Mouse (Mus musculus) layer of hippocampus, postnatal 10 days (tissue): ENCODE data around the gene Txndc12. TPM values are rescaled to one million over a fixed set of nuclear protein-coding genes. Genes with fewer than 3 reads are reported as not detected.

Source experiments
- DNase-seq, 2 experiments: peaks; one replicate each; pipeline ENCODE4 v3.0.0; 2021; ENCODE audit warnings: low spot score in 2 of 2
- total RNA-seq, 2 experiments: library from RNA; stranded (reverse); gene quantifications; 2 replicates each; pipeline ENCODE4 v1.2.3; 2021

Gene Txndc12
- total RNA-seq, 2 experiments from 2014 or later = 45.2 to 45.9 TPM

DNA sequence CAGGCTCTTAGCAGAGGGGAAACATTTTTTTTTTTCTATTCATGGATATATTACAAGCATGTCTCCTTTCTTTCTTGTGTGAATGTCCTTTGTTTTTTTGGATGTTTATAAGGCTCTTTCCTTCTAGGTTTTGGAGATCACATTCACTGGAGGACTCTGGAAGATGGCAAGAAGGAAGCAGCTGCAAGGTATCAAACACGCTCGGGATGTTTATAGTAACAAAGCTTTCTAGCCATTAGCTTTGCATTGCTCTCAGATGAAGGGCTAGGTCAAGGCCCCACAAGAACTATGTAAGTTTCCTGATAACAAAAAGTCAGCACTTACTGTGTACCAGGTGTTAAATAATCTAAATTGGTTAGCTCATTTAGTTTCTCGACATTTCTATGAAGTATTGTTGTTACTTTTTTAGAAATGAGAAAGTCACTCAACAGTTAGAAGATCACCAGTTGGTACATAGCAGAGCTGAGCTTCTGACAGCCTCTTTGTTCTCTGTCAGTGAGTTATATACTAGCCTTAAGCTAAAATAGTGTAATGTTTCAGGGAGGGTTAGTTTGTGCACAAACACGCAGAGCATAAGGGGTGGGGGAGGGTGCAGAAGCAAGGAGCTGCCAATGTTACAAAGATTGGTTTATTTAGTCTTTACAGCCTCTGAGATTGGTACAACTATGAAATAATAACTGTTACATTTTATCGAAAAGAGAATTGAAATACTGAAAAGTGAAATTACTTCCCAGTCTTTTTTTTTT lies 11.6 kb downstream of the Txndc12 start:
- DNase-seq = no peak

DNA sequence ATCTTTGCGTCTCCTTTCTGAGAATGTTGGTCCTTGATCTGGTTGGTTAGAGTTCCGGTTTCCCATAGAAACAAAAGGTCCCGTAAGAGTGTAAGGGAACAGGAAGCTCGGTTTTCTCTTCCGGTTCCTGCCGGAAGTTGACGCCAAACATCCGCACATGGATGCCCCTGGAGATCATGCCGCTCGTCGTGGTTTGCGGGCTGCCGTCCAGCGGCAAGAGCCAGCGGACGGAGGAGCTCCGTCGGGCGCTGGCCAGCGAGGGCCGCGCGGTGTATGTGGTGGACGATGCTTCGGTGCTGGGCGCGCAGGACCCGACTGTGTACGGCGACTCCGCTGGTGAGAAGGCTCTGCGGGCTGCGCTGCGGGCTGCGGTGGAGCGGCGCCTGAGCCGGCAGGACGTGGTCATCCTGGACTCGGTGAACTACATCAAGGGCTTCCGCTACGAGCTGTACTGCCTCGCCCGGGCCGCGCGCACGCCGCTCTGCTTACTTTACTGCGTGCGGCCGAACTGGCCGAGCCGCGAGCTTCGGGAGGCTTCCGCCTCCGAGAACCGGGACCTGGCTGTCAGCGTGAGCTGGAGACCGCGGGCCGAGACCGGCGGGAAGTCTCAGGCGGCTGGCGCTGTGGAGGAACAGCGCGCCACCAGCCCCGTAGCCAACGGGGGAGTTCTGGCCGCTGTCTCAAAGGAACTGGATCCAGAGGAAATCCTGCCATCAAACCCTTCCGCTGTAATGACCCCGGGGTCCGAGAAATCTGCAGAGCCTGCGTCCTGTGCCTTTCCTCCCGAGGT lies 13.5 kb downstream of the Txndc12 start, which contains the start of gene Kti12:
Kti12 (plus strand) TSS at position 71 of the 790 bp plus-strand sequence.
- peak; percentile 74 to 82 for DNase-seq

DNA sequence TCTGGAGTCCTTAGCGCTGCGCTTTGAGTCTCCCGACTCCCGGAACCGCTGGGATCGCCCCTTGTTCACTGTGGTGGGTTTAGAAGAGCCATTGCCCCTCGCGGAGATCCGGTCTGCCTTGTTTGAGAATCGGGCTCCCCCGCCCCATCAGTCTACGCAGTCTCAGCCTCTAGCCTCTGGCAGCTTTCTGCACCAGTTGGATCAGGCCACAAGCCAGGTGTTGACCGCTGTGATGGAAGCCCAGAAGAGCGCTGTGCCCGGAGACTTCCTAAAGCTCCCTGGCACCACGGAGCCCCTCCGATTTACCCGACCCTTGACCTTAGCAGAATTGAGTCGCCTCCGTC lies 14.1 kb downstream of the Txndc12 start, which contains the start of gene A730015C16Rik:
A730015C16Rik (minus strand) TSS at position 115 of the 344 bp plus-strand sequence.
- DNase-seq = peak in 1 of 2 experiments; percentile 27

DNA sequence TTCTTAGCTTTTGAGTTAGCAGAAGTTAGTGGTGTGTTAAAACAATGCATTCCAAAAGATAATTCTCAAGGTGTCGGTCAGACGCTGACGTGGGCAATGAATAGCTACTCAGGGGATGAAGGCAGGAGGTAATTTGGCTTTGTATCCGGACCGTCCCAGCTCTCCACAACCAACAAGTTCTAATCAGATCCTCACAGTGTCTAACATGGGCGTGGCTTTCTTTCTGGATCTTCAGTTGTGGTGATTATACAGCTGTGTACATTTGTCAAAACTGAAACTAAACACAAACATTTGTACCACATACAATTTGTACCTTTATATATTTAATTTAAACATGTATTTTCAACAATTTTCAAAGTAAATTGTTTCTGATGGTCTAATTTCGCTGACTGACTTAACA lies 32.4 kb downstream of the Txndc12 start:
- no peak for DNase-seq

- peak; percentile 93 for DNase-seq
Measured at GRCm38 (mm10) chr4:108869730-108870374, 35.5 kb downstream of the Txndc12 start.

- DNase-seq = no peak
Measured at GRCm38 (mm10) chr4:108873746-108874145, 39.3 kb downstream of the Txndc12 start.

- DNase-seq = no peak
Measured at GRCm38 (mm10) chr4:108877901-108878300, 43.5 kb downstream of the Txndc12 start.

DNA sequence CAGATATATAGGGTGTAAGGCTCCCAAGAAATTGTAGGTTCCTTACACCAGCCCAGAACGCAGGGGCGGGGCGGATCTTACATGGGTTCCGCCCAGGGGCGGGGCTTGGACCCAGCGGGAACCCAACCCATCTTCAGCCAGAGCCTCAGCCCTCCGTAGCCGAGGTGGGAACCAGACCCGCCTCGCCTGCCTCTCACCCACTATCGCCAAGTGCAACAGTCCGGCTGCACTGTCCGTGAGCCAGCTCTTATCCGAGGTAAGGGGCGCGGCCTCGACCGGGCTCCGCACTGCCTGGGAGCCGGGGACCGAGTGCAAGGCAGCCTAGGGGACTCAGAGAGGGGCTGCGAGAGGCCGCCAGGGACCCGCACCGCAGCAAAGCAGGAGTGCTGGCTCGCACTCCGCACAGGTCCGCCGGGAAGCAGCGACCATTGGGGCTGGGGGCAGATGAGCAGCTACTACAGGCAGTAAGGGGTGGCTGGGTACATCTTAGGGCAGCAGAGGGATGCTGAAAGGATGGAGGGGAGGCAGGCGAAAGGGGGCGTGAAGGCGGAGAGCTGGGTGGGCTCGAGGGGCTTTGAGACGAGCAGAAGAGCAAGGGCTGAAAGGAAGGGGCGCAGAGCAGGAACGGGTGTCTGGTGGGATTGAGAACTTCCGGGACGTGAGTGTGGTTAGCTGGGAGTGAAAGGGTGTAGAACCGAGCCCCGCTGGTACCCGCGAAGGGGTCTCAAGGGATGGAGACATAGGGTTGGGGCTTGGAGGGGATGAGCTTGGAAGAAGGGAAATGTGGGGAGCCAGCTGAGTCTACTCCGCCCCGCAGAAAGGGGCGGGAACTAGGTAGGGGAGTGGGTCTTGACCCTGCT lies 44.8 kb downstream of the Txndc12 start, which contains the start of gene Rab3b:
Rab3b (plus strand) TSS at position 101 of the 860 bp plus-strand sequence.
- DNase-seq = peak; percentile 44 to 61

DNA sequence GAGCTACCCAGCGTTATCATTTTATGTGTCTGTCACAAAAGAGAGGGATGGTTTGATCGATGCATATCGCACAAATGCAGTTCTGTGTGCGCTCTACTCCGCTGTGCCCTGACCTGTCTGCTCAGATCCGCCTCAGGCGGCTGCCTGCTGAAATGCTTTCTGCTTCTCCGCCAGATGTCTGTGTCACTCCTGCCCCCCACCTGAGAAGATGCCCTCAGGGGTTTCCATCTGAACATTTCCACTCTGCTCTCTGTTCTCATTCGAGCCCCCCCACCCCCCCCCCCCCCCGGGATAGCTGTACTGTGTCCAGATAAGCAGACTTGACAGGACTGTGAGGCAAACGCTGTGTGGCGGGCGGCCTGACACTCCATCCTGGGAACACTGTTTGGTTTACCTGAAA lies 49.4 kb downstream of the Txndc12 start:
- DNase-seq = no peak

GRCm38 (mm10) chr4:108887456-108887855 lies 53.1 kb downstream of the Txndc12 start:
- DNase-seq = no peak

DNA sequence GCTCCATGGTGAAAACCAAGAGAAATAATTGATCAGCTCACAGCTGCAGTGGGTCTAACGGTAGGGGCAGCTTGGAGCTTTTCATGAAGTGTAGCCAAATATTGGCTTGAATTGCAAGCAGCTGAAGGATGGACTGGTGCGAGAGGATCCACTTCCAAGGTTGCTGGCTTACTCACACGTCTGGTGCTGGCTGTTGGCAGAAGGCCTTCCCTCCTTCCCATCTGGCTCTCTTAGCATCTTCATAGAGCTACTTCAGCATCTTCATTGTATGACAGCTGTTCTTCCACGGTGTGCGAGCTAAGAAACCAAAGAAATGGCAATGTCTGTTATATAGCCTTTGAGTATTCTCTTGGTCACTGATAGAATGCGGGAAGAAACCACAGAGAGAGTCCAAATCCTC lies 56.5 kb downstream of the Txndc12 start:
- no peak for DNase-seq

- no peak for DNase-seq
Measured at GRCm38 (mm10) chr4:108900421-108900820, 66.0 kb downstream of the Txndc12 start.

DNA sequence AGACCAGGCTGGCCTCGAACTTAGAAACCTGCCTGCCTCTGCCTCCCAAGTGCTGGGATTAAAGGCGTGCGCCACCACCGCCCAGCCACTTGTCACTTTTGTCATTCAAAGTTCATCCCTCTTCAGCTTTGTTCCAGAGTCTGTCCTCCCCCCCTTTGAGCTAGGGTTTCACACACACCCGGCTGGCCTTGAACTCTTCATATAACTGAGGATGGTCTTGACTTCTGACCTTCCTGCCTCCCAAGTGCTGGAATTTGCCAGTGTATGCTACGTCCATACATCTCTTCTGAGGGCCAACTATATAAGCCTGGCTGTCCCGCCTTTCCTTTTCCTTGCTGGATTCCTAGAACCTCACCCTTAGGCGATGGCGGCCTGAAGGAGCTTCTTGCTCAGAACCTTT lies 68.5 kb downstream of the Txndc12 start:
- DNase-seq = no peak

GRCm38 (mm10) chr4:108903346-108903745 lies 68.9 kb downstream of the Txndc12 start:
- no peak for DNase-seq

DNA sequence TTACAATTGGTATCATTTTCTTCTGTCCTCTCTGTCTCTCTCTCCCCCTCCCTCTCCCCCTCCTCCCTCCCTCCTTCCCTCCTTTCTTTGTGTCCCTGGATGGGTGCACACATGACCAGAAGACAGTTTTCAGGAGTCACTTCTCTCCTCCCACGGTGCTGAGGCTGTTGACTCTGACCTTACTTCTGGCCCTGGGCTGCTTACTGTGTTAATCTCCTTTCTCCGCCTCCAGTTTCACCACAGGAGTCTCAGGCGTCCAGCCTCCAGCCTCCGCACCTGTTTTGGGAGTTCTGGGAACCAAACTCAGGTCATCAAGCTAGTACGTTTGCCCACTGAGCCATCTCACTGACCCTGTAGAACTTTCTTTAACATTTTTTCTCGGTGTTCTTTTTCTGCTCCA lies 69.7 kb downstream of the Txndc12 start:
- DNase-seq = no peak

- DNase-seq = no peak
Measured at GRCm38 (mm10) chr4:108904790-108905189, 70.4 kb downstream of the Txndc12 start.

DNA sequence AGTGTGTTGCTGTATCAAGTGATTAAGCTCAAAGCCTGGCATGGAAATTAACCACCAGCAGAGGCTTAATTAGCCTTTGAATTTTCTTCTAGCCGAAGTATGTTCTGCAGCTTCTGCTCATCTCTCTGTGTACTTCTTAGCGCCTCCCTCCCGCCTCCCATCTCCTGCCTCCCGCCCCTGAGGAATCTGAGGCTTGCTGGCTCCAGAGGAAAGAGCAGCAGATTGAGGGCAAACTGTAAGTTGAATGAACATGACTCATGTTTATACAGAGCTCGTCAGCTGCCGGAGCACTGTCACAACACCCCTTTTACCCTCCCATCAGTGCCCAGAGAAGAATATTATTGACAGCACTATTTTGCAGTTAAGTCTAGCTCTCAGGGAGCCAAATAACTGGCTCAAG lies 71.5 kb downstream of the Txndc12 start:
- DNase-seq = no peak

- no peak for DNase-seq
Measured at GRCm38 (mm10) chr4:108907475-108907874, 73.1 kb downstream of the Txndc12 start.

DNA sequence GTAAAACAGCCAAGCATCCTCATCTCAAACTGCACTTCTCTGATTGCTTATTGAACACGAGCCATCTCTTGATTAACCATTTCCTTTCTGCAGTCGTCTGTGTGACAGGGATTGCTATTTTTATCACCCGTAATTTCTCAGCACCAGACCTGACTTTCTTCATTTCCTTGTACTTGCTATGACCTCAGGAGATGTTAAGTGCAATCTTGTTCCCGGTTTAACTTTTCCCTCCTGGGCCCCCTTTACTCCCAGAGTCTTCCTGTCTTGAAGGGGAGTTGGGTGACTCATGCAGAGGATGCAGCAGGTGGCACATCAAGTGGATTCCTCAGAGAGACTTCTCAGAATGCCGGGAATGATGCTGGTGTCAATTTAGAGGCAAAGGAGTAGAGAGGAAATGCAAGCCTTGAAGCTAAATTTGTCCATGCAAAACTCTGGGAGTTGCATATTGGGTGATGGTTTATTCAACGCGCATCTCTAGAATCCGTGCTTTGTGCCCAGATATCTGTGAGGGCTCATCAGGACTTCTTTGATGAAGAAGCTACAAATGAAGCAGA lies 75.5 kb downstream of the Txndc12 start:
- DNase-seq = no peak
